Mouse (Mus musculus): Measurements from ENCODE around the gene Zdhhc21. TPM values are rescaled to one million over a fixed set of nuclear protein-coding genes. Genes with fewer than 3 reads are reported as not detected.
A peak's percentile ranks its signal among the peaks of the same experiment; 100 is the strongest.

Gene Zdhhc21
- polyA plus RNA-seq, 1 experiment from 2014 or later, result 12.2 TPM

- H3K27ac ChIP-seq (ENCODE audit: low read length), result no peak overlapping the region
- H3K9ac ChIP-seq (replicated peaks; ENCODE audit: low read length), result no peak overlapping the region
- WGBS, result 91% methylated on average over 10 of the region's 10 CpGs
- H3K27me3 ChIP-seq (ENCODE audit: insufficient read depth, low read length), result no peaks in the 10 kb centered on the region
- ATAC-seq (ENCODE audit: low FRiP score, low TSS enrichment), result no peak
- no peak overlapping the region for H3K4me2 ChIP-seq (replicated peaks; ENCODE audit: low read depth, low read length)
- no peaks in the 10 kb centered on the region for H3K4me1 ChIP-seq (ENCODE audit: insufficient read depth, low read length)
- H3K4me3 ChIP-seq (ENCODE audit: low read length), result no peak overlapping the region
- no peaks in the 10 kb centered on the region for H3K9me3 ChIP-seq (ENCODE audit: low read length)
- peaks cover 3% of the 10 kb centered on the region; the same call in 1 of the 2 replicates for H3K36me3 ChIP-seq (ENCODE audit: insufficient read depth, low read length)
Measured at GRCm38 (mm10) chr4:82806176-82806757, 53.5 kb downstream of the Zdhhc21 start.

GRCm38 (mm10) chr4:82804019-82804418, 55.7 kb downstream of the Zdhhc21 start:
- 46% methylated on average over 2 of the region's 2 CpGs for WGBS
- no peaks in the 10 kb centered on the region for H3K9me3 ChIP-seq (ENCODE audit: low read length)
- no peak overlapping the region for H3K9ac ChIP-seq (replicated peaks; ENCODE audit: low read length)
- no peak overlapping the region for H3K4me2 ChIP-seq (replicated peaks; ENCODE audit: low read depth, low read length)
- H3K27ac ChIP-seq (ENCODE audit: low read length), result no peak overlapping the region
- ATAC-seq (ENCODE audit: low FRiP score, low TSS enrichment), result no peak
- H3K36me3 ChIP-seq (ENCODE audit: insufficient read depth, low read length), result peaks cover 3% of the 10 kb centered on the region; the same call in 1 of the 2 replicates
- no peak overlapping the region for H3K4me3 ChIP-seq (ENCODE audit: low read length)
- H3K27me3 ChIP-seq (ENCODE audit: insufficient read depth, low read length), result no peaks in the 10 kb centered on the region
- no peaks in the 10 kb centered on the region for H3K4me1 ChIP-seq (ENCODE audit: insufficient read depth, low read length)

GRCm38 (mm10) chr4:82793608-82794007, 66.2 kb downstream of the Zdhhc21 start:
- no peak overlapping the region for H3K4me2 ChIP-seq (replicated peaks; ENCODE audit: low read depth, low read length)
- H3K4me1 ChIP-seq (ENCODE audit: insufficient read depth, low read length), result no peaks in the 10 kb centered on the region
- ATAC-seq (ENCODE audit: low FRiP score, low TSS enrichment), result no peak
- no peaks in the 10 kb centered on the region for H3K9me3 ChIP-seq (ENCODE audit: low read length)
- H3K9ac ChIP-seq (replicated peaks; ENCODE audit: low read length), result no peak overlapping the region
- no peaks in the 10 kb centered on the region for H3K27me3 ChIP-seq (ENCODE audit: insufficient read depth, low read length)
- WGBS, result 78% methylated on average over 6 of the region's 6 CpGs
- no peaks in the 10 kb centered on the region for H3K36me3 ChIP-seq (ENCODE audit: insufficient read depth, low read length)
- no peak overlapping the region for H3K4me3 ChIP-seq (ENCODE audit: low read length)
- no peak overlapping the region for H3K27ac ChIP-seq (ENCODE audit: low read length)

- ATAC-seq (ENCODE audit: low FRiP score, low TSS enrichment), result peak; percentile 39; the same call in 1 of the 2 replicates
- H3K27me3 ChIP-seq (ENCODE audit: insufficient read depth, low read length), result no peaks in the 10 kb centered on the region
- no peaks in the 10 kb centered on the region for H3K36me3 ChIP-seq (ENCODE audit: insufficient read depth, low read length)
- H3K4me3 ChIP-seq (ENCODE audit: low read length), result no peak overlapping the region
- no peaks in the 10 kb centered on the region for H3K9me3 ChIP-seq (ENCODE audit: low read length)
- no peak overlapping the region for H3K27ac ChIP-seq (ENCODE audit: low read length)
- H3K4me2 ChIP-seq (replicated peaks; ENCODE audit: low read depth, low read length), result no peak overlapping the region
- H3K4me1 ChIP-seq (ENCODE audit: insufficient read depth, low read length), result no peaks in the 10 kb centered on the region
- H3K9ac ChIP-seq (replicated peaks; ENCODE audit: low read length), result no peak overlapping the region
- 35% methylated on average over 5 of the region's 5 CpGs for WGBS
Measured at GRCm38 (mm10) chr4:82792906-82793580, 66.7 kb downstream of the Zdhhc21 start.

- no peaks in the 10 kb centered on the region for H3K36me3 ChIP-seq (ENCODE audit: insufficient read depth, low read length)
- no peak overlapping the region for H3K4me2 ChIP-seq (replicated peaks; ENCODE audit: low read depth, low read length)
- no peak overlapping the region for H3K4me3 ChIP-seq (ENCODE audit: low read length)
- no peaks in the 10 kb centered on the region for H3K9me3 ChIP-seq (ENCODE audit: low read length)
- H3K4me1 ChIP-seq (ENCODE audit: insufficient read depth, low read length), result peaks cover 9% of the 10 kb centered on the region; the same call in 1 of the 2 replicates
- WGBS, result 82% methylated on average over 11 of the region's 11 CpGs
- H3K9ac ChIP-seq (replicated peaks; ENCODE audit: low read length), result no peak overlapping the region
- no peak overlapping the region for H3K27ac ChIP-seq (ENCODE audit: low read length)
- no peaks in the 10 kb centered on the region for H3K27me3 ChIP-seq (ENCODE audit: insufficient read depth, low read length)
- no peak for ATAC-seq (ENCODE audit: low FRiP score, low TSS enrichment)
Measured at GRCm38 (mm10) chr4:82765513-82766216, 94.1 kb downstream of the Zdhhc21 start.

GRCm38 (mm10) chr4:82763586-82763985, 96.2 kb downstream of the Zdhhc21 start:
- WGBS, result 59% methylated on average over 5 of the region's 5 CpGs
- Histone ChIP-seq H3K4me3 (ENCODE audit: low read length) (no peak overlapping the region), H3K9ac (replicated peaks; ENCODE audit: low read length) (no peak overlapping the region), H3K36me3 (ENCODE audit: insufficient read depth, low read length) (no peaks in the 10 kb centered on the region), H3K27me3 (ENCODE audit: insufficient read depth, low read length) (no peaks in the 10 kb centered on the region), H3K4me1 (ENCODE audit: insufficient read depth, low read length) (peaks cover 9% of the 10 kb centered on the region; the same call in 1 of the 2 replicates), H3K9me3 (ENCODE audit: low read length) (no peaks in the 10 kb centered on the region), H3K27ac (ENCODE audit: low read length) (no peak overlapping the region), H3K4me2 (replicated peaks; ENCODE audit: low read depth, low read length) (no peak overlapping the region)
- ATAC-seq (ENCODE audit: low FRiP score, low TSS enrichment), result no peak

- Histone ChIP-seq H3K36me3 (ENCODE audit: insufficient read depth, low read length) (no peaks in the 10 kb centered on the region), H3K27me3 (ENCODE audit: insufficient read depth, low read length) (no peaks in the 10 kb centered on the region), H3K27ac (ENCODE audit: low read length) (peak overlapping the region; percentile 8; the same call in 1 of the 2 replicates), H3K4me1 (ENCODE audit: insufficient read depth, low read length) (peaks cover 9% of the 10 kb centered on the region; the same call in 1 of the 2 replicates), H3K9ac (replicated peaks; ENCODE audit: low read length) (no peak overlapping the region), H3K9me3 (ENCODE audit: low read length) (no peaks in the 10 kb centered on the region), H3K4me2 (replicated peaks; ENCODE audit: low read depth, low read length) (no peak overlapping the region; the same call in 1 of the 2 replicates), H3K4me3 (ENCODE audit: low read length) (no peak overlapping the region)
- ATAC-seq (ENCODE audit: low FRiP score, low TSS enrichment), result peak; percentile 31; the same call in 1 of the 2 replicates
- 7% methylated on average over 10 of the region's 10 CpGs for WGBS
Measured at GRCm38 (mm10) chr4:82762430-82763119, 97.2 kb downstream of the Zdhhc21 start.

- H3K36me3 ChIP-seq (ENCODE audit: insufficient read depth, low read length), result no peaks in the 10 kb centered on the region
- no peaks in the 10 kb centered on the region for H3K9me3 ChIP-seq (ENCODE audit: low read length)
- WGBS, result 13% methylated on average over 3 of the region's 3 CpGs
- no peak for ATAC-seq (ENCODE audit: low FRiP score, low TSS enrichment)
- 0 out of 2 replicates have a peak overlapping the region, but pooled peaks have one; percentile 10 for H3K27ac ChIP-seq (ENCODE audit: low read length)
- no peaks in the 10 kb centered on the region for H3K4me1 ChIP-seq (ENCODE audit: insufficient read depth, low read length)
- no peak overlapping the region for H3K4me2 ChIP-seq (replicated peaks; ENCODE audit: low read depth, low read length)
- no peaks in the 10 kb centered on the region for H3K27me3 ChIP-seq (ENCODE audit: insufficient read depth, low read length)
- H3K4me3 ChIP-seq (ENCODE audit: low read length), result no peak overlapping the region
- H3K9ac ChIP-seq (replicated peaks; ENCODE audit: low read length), result no peak overlapping the region
Measured at GRCm38 (mm10) chr4:82756295-82756626, 103.5 kb downstream of the Zdhhc21 start.

- ATAC-seq (ENCODE audit: low FRiP score, low TSS enrichment), result peak; percentile 75
Measured at GRCm38 (mm10) chr4:82755616-82756294, 104.0 kb downstream of the Zdhhc21 start.

More at GRCm38 (mm10) chr4:82755616-82756294, 104.0 kb downstream of the Zdhhc21 start:
- Histone ChIP-seq H3K4me3 (ENCODE audit: low read length) (no peak overlapping the region), H3K9me3 (ENCODE audit: low read length) (no peaks in the 10 kb centered on the region), H3K36me3 (ENCODE audit: insufficient read depth, low read length) (no peaks in the 10 kb centered on the region), H3K27ac (ENCODE audit: low read length) (no peak overlapping the region), H3K4me2 (replicated peaks; ENCODE audit: low read depth, low read length) (no peak overlapping the region), H3K9ac (replicated peaks; ENCODE audit: low read length) (no peak overlapping the region), H3K27me3 (ENCODE audit: insufficient read depth, low read length) (no peaks in the 10 kb centered on the region), H3K4me1 (ENCODE audit: insufficient read depth, low read length) (no peaks in the 10 kb centered on the region)
- 39% methylated on average over 3 of the region's 3 CpGs for WGBS

All from kidney, embryonic 16.5 days (tissue).